Comparison of ENCODE assay signal across 8 mouse cellular contexts in genomic region chr15:101006251-101007040, GRCm38 (mm10). TPM values are rescaled to one million over a fixed set of nuclear protein-coding genes. Genes with fewer than 3 reads are reported as not detected.
DNase-seq lines count a peak whose midpoint lies in the region; ATAC-seq lines count a peak whose summit lies in the region.

No protein-coding gene starts in this region.

- peaks cover 10% of the 10 kb centered on the region for H3K36me3 ChIP-seq in forebrain, embryonic 12.5 days (replicated peaks)
- H3K36me3 ChIP-seq in limb, embryonic 11.5 days (ENCODE audit: control insufficient read depth, insufficient read depth, low read length), result no peaks in the 10 kb centered on the region
- peaks cover 30% of the 10 kb centered on the region for H3K36me3 ChIP-seq in midbrain, embryonic 12.5 days

- peak overlapping the region; percentile 32 for H3K4me3 ChIP-seq in forebrain, embryonic 12.5 days (replicated peaks)
- peak overlapping the region; percentile 31 for H3K4me3 ChIP-seq in limb, embryonic 11.5 days (ENCODE audit: low read depth, low read length)
- H3K4me3 ChIP-seq in midbrain, embryonic 12.5 days, result peak overlapping the region; percentile 38

- H3K27ac ChIP-seq in forebrain, embryonic 12.5 days, result no peak overlapping the region
- H3K27ac ChIP-seq in limb, embryonic 11.5 days (replicated peaks; ENCODE audit: low read depth, low read length), result no peak overlapping the region
- H3K27ac ChIP-seq in midbrain, embryonic 12.5 days (replicated peaks), result no peak overlapping the region

- H3K9ac ChIP-seq in forebrain, embryonic 12.5 days, result 0 out of 2 replicates have a peak overlapping the region, but pooled peaks have one; percentile 27
- H3K9ac ChIP-seq in limb, embryonic 11.5 days (ENCODE audit: low read length), result peak overlapping the region; percentile 31; the same call in 1 of the 2 replicates
- H3K9ac ChIP-seq in midbrain, embryonic 12.5 days (replicated peaks), result peak overlapping the region; percentile 47; the same call in 1 of the 2 replicates

- DNase-seq in frontal cortex, postnatal 10 days (ENCODE audit: low spot score in 2 of 2), result no peak
- peak; percentile 51 for DNase-seq in heart, postnatal 4 days
- peak; percentile 72 for DNase-seq in limb, embryonic 11.5 days (ENCODE audit: low spot score)
- DNase-seq in yolk sac, embryonic 10.5 days (ENCODE audit: low spot score), result peak; percentile 60
- DNase-seq in right cerebral cortex, postnatal 14 days, result no peak

- peak overlapping the region; percentile 50 for H3K4me2 ChIP-seq in forebrain, embryonic 12.5 days
- H3K4me2 ChIP-seq in limb, embryonic 11.5 days (ENCODE audit: low read depth, severe bottlenecking), result peak overlapping the region; percentile 48
- H3K4me2 ChIP-seq in midbrain, embryonic 12.5 days (replicated peaks), result peak overlapping the region; percentile 59

- H3K4me1 ChIP-seq in forebrain, embryonic 12.5 days, result peaks cover 11% of the 10 kb centered on the region; the same call in 1 of the 2 replicates
- H3K4me1 ChIP-seq in limb, embryonic 11.5 days (ENCODE audit: control insufficient read depth, insufficient read depth, low read length), result no peaks in the 10 kb centered on the region
- H3K4me1 ChIP-seq in midbrain, embryonic 12.5 days, result peaks cover 14% of the 10 kb centered on the region

- H3K9me3 ChIP-seq in forebrain, embryonic 12.5 days, result no peaks in the 10 kb centered on the region
- H3K9me3 ChIP-seq in limb, embryonic 11.5 days (ENCODE audit: control insufficient read depth, low read length), result no peaks in the 10 kb centered on the region
- no peaks in the 10 kb centered on the region for H3K9me3 ChIP-seq in midbrain, embryonic 12.5 days

- 14% methylated on average over 14 of the region's 15 CpGs for WGBS in forebrain, embryonic 12.5 days
- WGBS in limb, embryonic 11.5 days, result 13% methylated on average over 14 of the region's 15 CpGs
- WGBS in midbrain, embryonic 12.5 days, result 14% methylated on average over 14 of the region's 15 CpGs

- ATAC-seq in frontal cortex, adult (ENCODE audit: low TSS enrichment), result 0 out of 2 replicates have a peak, but pooled peaks have one; percentile 32
- ATAC-seq in forebrain, embryonic 12.5 days (ENCODE audit: low FRiP score), result peak; percentile 88
- peak; percentile 84 for ATAC-seq in limb, embryonic 11.5 days (ENCODE audit: insufficient number of reproducible peaks, low FRiP score, low TSS enrichment, low read depth)
- peak; percentile 82; the same call in 1 of the 2 replicates for ATAC-seq in midbrain, embryonic 12.5 days (ENCODE audit: low FRiP score, low read depth)

- peaks cover 10% of the 10 kb centered on the region; the same call in 1 of the 2 replicates for H3K27me3 ChIP-seq in forebrain, embryonic 12.5 days
- H3K27me3 ChIP-seq in limb, embryonic 11.5 days (ENCODE audit: control insufficient read depth, insufficient read depth, low read length), result no peaks in the 10 kb centered on the region
- peaks cover 6% of the 10 kb centered on the region; the same call in 1 of the 2 replicates for H3K27me3 ChIP-seq in midbrain, embryonic 12.5 days

RNA-seq across cellular contexts. Expression of gene Gm47841, which starts 40.8 kb away (rescaled TPM):
- polyA plus RNA-seq in forebrain, embryonic 12.5 days (2016; fragmentation: Nextera tagmentation; extraction: Ambion mirVana), result not detected in 2 replicates
- total RNA-seq in heart, postnatal 4 days (2021), result under 1 TPM; 0.26 to 0.68 TPM
- polyA plus RNA-seq in limb, embryonic 11.5 days (2014; fragmentation: Nextera tagmentation; extraction: Ambion mirVana), result not detected in 2 replicates
- polyA plus RNA-seq in midbrain, embryonic 12.5 days (2016; fragmentation: Nextera tagmentation; extraction: Ambion mirVana), result not detected in 2 replicates

Comparison
In these comparisons a context has a peak if more than half of its experiments do, and no peak if none do; other contexts are left out.
1. ATAC-seq: peak in every context shown above with its lines; median percentile 88 in forebrain, embryonic 12.5 days; 84 in limb, embryonic 11.5 days; 82 in midbrain, embryonic 12.5 days; 32 in frontal cortex, adult.
2. DNase-seq: peak in heart, postnatal 4 days (single experiment), limb, embryonic 11.5 days (single experiment) and yolk sac, embryonic 10.5 days (single experiment); none in frontal cortex, postnatal 10 days (0 of 2) and right cerebral cortex, postnatal 14 days (single experiment).
3. Peak in every context shown above with its lines, with median percentiles within 50 percentile points of each other: H3K4me2 ChIP-seq, H3K4me3 ChIP-seq and H3K9ac ChIP-seq.